Mouse (Mus musculus) ES-Bruce4 (cell line): Measurements from ENCODE around the gene Ergic1.

Experiments
- CTCF ChIP-seq: IDR thresholded peaks from one replicate; pipeline ENCODE4 v1.8.1; 2011; ENCODE audit warnings: low read depth, low read length
- POLR2A ChIP-seq: IDR thresholded peaks from one replicate; pipeline ENCODE4 v1.8.1; 2011; ENCODE audit warnings: low read length; ENCODE audit not compliant: insufficient read depth

DNA sequence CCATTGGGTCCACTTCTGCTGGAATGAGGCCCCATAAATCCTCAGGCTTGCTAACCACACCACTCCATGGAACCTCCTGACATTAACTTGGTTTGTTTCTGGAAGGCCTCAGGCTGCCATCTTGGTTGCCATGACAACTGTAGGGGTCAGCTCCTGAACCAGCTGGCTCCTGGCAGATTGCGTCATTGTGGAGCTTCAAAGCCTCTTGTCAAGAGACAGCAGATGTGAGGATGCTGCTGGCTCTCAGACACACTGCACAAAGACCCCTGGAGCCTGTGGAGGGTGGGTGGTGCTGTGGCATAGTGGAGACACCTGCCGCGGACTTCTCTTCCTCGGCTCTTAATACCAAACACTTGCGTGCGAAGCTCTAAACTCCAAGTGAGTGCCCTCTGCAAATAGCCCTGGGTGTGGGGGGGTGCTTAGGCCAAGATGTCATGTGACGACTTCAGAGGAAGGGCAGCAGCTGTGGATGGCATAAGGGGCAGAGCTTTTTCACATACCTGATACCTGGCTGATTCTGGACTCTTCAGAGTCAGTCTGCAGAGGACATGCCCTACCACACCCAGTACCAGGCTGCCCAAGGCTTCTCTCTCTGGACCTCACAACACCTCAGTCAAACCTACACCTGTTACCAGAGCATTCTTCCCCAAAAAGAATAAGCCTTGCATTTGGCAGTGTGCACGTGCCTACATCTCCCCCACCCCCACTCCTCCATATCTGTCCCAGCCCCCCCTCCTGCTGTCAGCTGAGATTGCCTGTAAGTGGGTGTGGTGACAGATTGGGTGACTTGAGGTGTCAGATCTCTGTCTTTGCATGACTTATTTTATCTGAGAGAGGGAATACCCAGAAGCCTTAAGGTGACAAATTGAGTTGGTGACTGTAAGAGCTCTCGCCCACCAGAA, 83.5 kb downstream of the Ergic1 start:
- no peak for TF ChIP-seq POLR2A
- TF ChIP-seq CTCF = no peak
